Mouse (Mus musculus) heart, postnatal 4 days (tissue): ENCODE data around the gene Dcp1b. TPM values are rescaled to one million over a fixed set of nuclear protein-coding genes. Genes with fewer than 3 reads are reported as not detected.
"Not testable (repeated sequence)": the region's sequence is repeated elsewhere in the genome, so short reads cannot be mapped to it uniquely, and the experiment has no call there.

Source experiments
- DNase-seq: peaks from one replicate; pipeline ENCODE4 v3.0.0; 2021
- total RNA-seq, 2 experiments: library from RNA; stranded (reverse); gene quantifications; 2 replicates each; pipeline ENCODE4 v1.2.3; 2021

The Dcp1b gene
- total RNA-seq, 2 experiments from 2014 or later, result 4.4 to 4.5 TPM

- peak; percentile 76 for DNase-seq
Measured at GRCm38 (mm10) chr6:119196382-119197305, 21.6 kb downstream of the Dcp1b start, which contains the start of gene Cacna1c. Cacna1c (minus strand) TSS chr6:119196418.

GRCm38 (mm10) chr6:119198534-119199273 is 23.7 kb downstream of the Dcp1b start:
- DNase-seq, result peak; percentile 4

- peak; percentile 2 for DNase-seq
Measured at GRCm38 (mm10) chr6:119199274-119199879, 24.3 kb downstream of the Dcp1b start.

GRCm38 (mm10) chr6:119200362-119200761 is 25.3 kb downstream of the Dcp1b start:
- peak; percentile 14 for DNase-seq

GRCm38 (mm10) chr6:119201575-119201974 is 26.5 kb downstream of the Dcp1b start:
- peak; percentile 25 for DNase-seq

- DNase-seq, result peak; percentile 2
Measured at GRCm38 (mm10) chr6:119204286-119204685, 29.2 kb downstream of the Dcp1b start.

GRCm38 (mm10) chr6:119204915-119205314 is 29.9 kb downstream of the Dcp1b start:
- peak; percentile 3 for DNase-seq

- not testable (repeated sequence) for DNase-seq
Measured at GRCm38 (mm10) chr6:119206006-119206405, 31.0 kb downstream of the Dcp1b start.

GRCm38 (mm10) chr6:119213375-119213774 is 38.3 kb downstream of the Dcp1b start:
- DNase-seq, result no peak

- no peak for DNase-seq
Measured at GRCm38 (mm10) chr6:119214190-119214589, 39.1 kb downstream of the Dcp1b start.

GRCm38 (mm10) chr6:119215040-119215613 is 40.1 kb downstream of the Dcp1b start:
- DNase-seq, result no peak

- DNase-seq, result no peak
Measured at GRCm38 (mm10) chr6:119217661-119218060, 42.6 kb downstream of the Dcp1b start.

- no peak for DNase-seq
Measured at GRCm38 (mm10) chr6:119218591-119218990, 43.5 kb downstream of the Dcp1b start.

- no peak for DNase-seq
Measured at GRCm38 (mm10) chr6:119219237-119219870, 44.3 kb downstream of the Dcp1b start.

- peak; percentile 68 for DNase-seq
Measured at GRCm38 (mm10) chr6:119220297-119220696, 45.2 kb downstream of the Dcp1b start.

- DNase-seq, result no peak
Measured at GRCm38 (mm10) chr6:119224451-119225195, 49.6 kb downstream of the Dcp1b start.

GRCm38 (mm10) chr6:119225226-119225625 is 50.2 kb downstream of the Dcp1b start:
- no peak for DNase-seq

GRCm38 (mm10) chr6:119225731-119226130 is 50.7 kb downstream of the Dcp1b start:
- DNase-seq, result no peak

GRCm38 (mm10) chr6:119227001-119227400 is 51.9 kb downstream of the Dcp1b start:
- no peak for DNase-seq

GRCm38 (mm10) chr6:119228861-119229603 is 54.0 kb downstream of the Dcp1b start:
- no peak for DNase-seq
